Mouse (Mus musculus) activated CD4-positive, CD25-positive, alpha-beta regulatory T cell, adult 9 weeks (primary cell): ENCODE data around the gene Crp. TPM values are rescaled to one million over a fixed set of nuclear protein-coding genes. Genes with fewer than 3 reads are reported as not detected.

Source experiments
- polyA plus RNA-seq: library from polyadenylated mRNA; unstranded; fragments of 100-300 nt; shearing (Covaris generic); gene quantifications from one replicate; pipeline ENCODE4 v1.2.1, GENCODE M21; 2017

Gene Crp
- polyA plus RNA-seq = not detected

DNA sequence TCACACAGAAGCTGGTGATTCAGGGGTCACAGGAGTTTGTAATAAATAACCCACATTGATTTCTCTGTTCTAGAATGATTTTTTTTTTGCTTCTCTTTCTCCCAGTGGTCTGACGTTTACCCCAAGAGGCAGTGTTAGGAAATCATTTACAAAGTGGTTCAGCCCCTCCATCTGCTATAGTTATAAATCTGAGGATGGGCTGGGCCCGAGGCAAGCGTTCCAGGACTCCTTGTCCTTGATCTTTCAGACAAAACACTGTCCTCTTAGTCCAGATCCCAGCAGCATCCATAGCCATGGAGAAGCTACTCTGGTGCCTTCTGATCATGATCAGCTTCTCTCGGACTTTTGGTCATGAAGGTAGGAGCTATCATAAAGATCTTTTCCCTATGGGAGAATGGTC, at the start of gene Crp:
Gene Crp, plus strand, starts transcription at position 212 of the 400 bp plus-strand sequence.

Other genes with a start within 250 kb of the Crp start
- 0.21 TPM for gene Slamf9, start 222.7 kb upstream of the Crp start, polyA plus RNA-seq
- 1.5 TPM for gene Igsf9, start 216.3 kb upstream of the Crp start, polyA plus RNA-seq
- gene Tagln2, start 198.0 kb upstream of the Crp start, polyA plus RNA-seq = 374 TPM
- 0.29 TPM for gene Cfap45, start 177.3 kb upstream of the Crp start, polyA plus RNA-seq
- gene Vsig8, start 142.1 kb upstream of the Crp start, polyA plus RNA-seq = not detected
- gene Slamf8, start 107.5 kb upstream of the Crp start, polyA plus RNA-seq = 0.61 TPM
- not detected for gene Fcrl6, start 95.5 kb upstream of the Crp start, polyA plus RNA-seq
- gene Dusp23, start 65.1 kb upstream of the Crp start, polyA plus RNA-seq = 6.0 TPM
- gene Apcs, start 197.0 kb downstream of the Crp start, polyA plus RNA-seq = not detected